Mouse (Mus musculus) frontal cortex, postnatal 36 days (tissue): ENCODE results near the gene Socs2.

Experiments used
- DNase-seq, 2 experiments: peaks; one replicate each; pipeline ENCODE4 v3.0.0; 2022; ENCODE audit warnings: low spot score in 2 of 2

The Socs2 gene

GRCm38 (mm10) chr10:95420284-95420683 is 3.3 kb upstream of the Socs2 start:
- no peak for DNase-seq

- no peak for DNase-seq
Measured at GRCm38 (mm10) chr10:95419726-95420125, 2.7 kb upstream of the Socs2 start.

GRCm38 (mm10) chr10:95418631-95419030 is 1.7 kb upstream of the Socs2 start:
- DNase-seq = no peak

- peak; percentile 36 to 61 for DNase-seq
Measured at GRCm38 (mm10) chr10:95417496-95418236, 686 bp upstream of the Socs2 start.

GRCm38 (mm10) chr10:95416361-95416684 is 657 bp downstream of the Socs2 start:
- no peak for DNase-seq

GRCm38 (mm10) chr10:95415533-95416360 is 1.2 kb downstream of the Socs2 start:
- DNase-seq = peak; percentile 59 to 61

GRCm38 (mm10) chr10:95415159-95415532 is 1.8 kb downstream of the Socs2 start:
- no peak for DNase-seq

- DNase-seq = peak in 1 of 2 experiments; percentile 43
Measured at GRCm38 (mm10) chr10:95414316-95415158, 2.4 kb downstream of the Socs2 start.

GRCm38 (mm10) chr10:95411139-95411538 is 5.8 kb downstream of the Socs2 start:
- DNase-seq = no peak

GRCm38 (mm10) chr10:95410709-95411108 is 6.3 kb downstream of the Socs2 start:
- no peak for DNase-seq

GRCm38 (mm10) chr10:95410209-95410608 is 6.8 kb downstream of the Socs2 start:
- DNase-seq = no peak

- no peak for DNase-seq
Measured at GRCm38 (mm10) chr10:95409149-95409548, 7.8 kb downstream of the Socs2 start.

- no peak for DNase-seq
Measured at GRCm38 (mm10) chr10:95408487-95408886, 8.5 kb downstream of the Socs2 start.

GRCm38 (mm10) chr10:95407541-95408160 is 9.3 kb downstream of the Socs2 start:
- no peak for DNase-seq

- DNase-seq = no peak
Measured at GRCm38 (mm10) chr10:95404774-95405173, 12.2 kb downstream of the Socs2 start.

- DNase-seq = no peak
Measured at GRCm38 (mm10) chr10:95399689-95400354, 17.2 kb downstream of the Socs2 start.

GRCm38 (mm10) chr10:95398489-95398888 is 18.5 kb downstream of the Socs2 start:
- no peak for DNase-seq

- no peak for DNase-seq
Measured at GRCm38 (mm10) chr10:95397191-95397835, 19.7 kb downstream of the Socs2 start.

GRCm38 (mm10) chr10:95396356-95396755 is 20.6 kb downstream of the Socs2 start:
- DNase-seq = no peak
